21 mouse cellular contexts compared by ENCODE assay signal in genomic region chr12:4574065-4574464, GRCm38 (mm10). TPM values are rescaled to one million over a fixed set of nuclear protein-coding genes. Genes with fewer than 3 reads are reported as not detected.
"Had no signal": no experiment of that assay in that cellular context is flagged by ENCODE, and none has a peak within 500 bp of the region (broad histone marks: within the 10 kb centered on the region; RNA-seq: fewer than 3 reads in every experiment).

No protein-coding gene starts in this region.

- DNase-seq: kidney, postnatal 10 days; kidney, postnatal 4 days; liver; lung, adult 18-20 months; right cerebral cortex, adult 18-20 months; right cerebral cortex, postnatal 25 days; thymus, postnatal 36 days had no signal

- H3K4me3 ChIP-seq: layer of hippocampus, adult 2 months; limb, embryonic 12.5 days; midbrain, embryonic 10.5 days; neural tube, embryonic 15.5 days had no signal

- H3K4me2 ChIP-seq: limb, embryonic 12.5 days; neural tube, embryonic 15.5 days had no signal

- H3K36me3 ChIP-seq: limb, embryonic 12.5 days; midbrain, embryonic 10.5 days; neural tube, embryonic 15.5 days had no signal

- ATAC-seq: midbrain, embryonic 16.5 days had no signal

- H3K27me3 ChIP-seq: limb, embryonic 12.5 days; neural tube, embryonic 15.5 days had no signal

- H3K27ac ChIP-seq: layer of hippocampus, adult 2 months; limb, embryonic 12.5 days; liver, embryonic 14.5 days; midbrain, embryonic 10.5 days; neural tube, embryonic 15.5 days had no signal

- H3K4me1 ChIP-seq: limb, embryonic 12.5 days; midbrain, embryonic 10.5 days; neural tube, embryonic 15.5 days had no signal

RNA-seq across cellular contexts. Expression of gene Gm3625, which starts 18.7 kb away (rescaled TPM):
- total RNA-seq: layer of hippocampus, adult 2 months; layer of hippocampus, postnatal 10 days; left cerebral cortex, postnatal 36 days had no signal
- polyA plus RNA-seq: kidney, embryonic 14.5 days; limb, embryonic 12.5 days; liver, embryonic 14.5 days; lung, embryonic 16.5 days; midbrain, embryonic 10.5 days; midbrain, embryonic 16.5 days; neural tube, embryonic 11.5 days; neural tube, embryonic 15.5 days; small intestine, adult 2 months; stomach, embryonic 16.5 days; thymus, postnatal 0 days had no signal
